Mouse (Mus musculus) gastrocnemius, postnatal 36 days (tissue): ENCODE data around the gene Prkag1. TPM values are rescaled to one million over a fixed set of nuclear protein-coding genes. Genes with fewer than 3 reads are reported as not detected.

Experiments
- DNase-seq, 2 experiments: peaks; one replicate each; pipeline ENCODE4 v3.0.0; 2022
- intact Hi-C: fragments of 180-260 bp; cut with DNase I; formaldehyde crosslinking; loops from one replicate; pipeline ENCODE4 v1.15.1; 2025
- long read RNA-seq, 2 experiments: library from polyadenylated mRNA; stranded (forward); transcript quantifications; one replicate each; pipeline ENCODE4 v2.0.0; 2021
- total RNA-seq, 2 experiments: library from RNA; stranded (reverse); gene quantifications; 2 replicates each; pipeline ENCODE4 v1.2.3; 2021

Gene Prkag1
- total RNA-seq = 10 to 100 TPM; 39.3 to 50.3 TPM
- long read RNA-seq, experiment 1, transcript Prkag1-201 (12 exons, 1,652 nt) = major isoform, 27 of 48 reads
- long read RNA-seq, experiment 1, partial matches to known transcripts = 5 of 48 reads
- long read RNA-seq, experiment 1, other reads (novel, unspliced or antisense) = 16 of 48 reads
- long read RNA-seq, experiment 2, transcript Prkag1-201 (12 exons, 1,652 nt) = major isoform, 38 of 70 reads
- long read RNA-seq, experiment 2, partial matches to known transcripts = 5 of 70 reads
- long read RNA-seq, experiment 2, other reads (novel, unspliced or antisense) = 27 of 70 reads

- peak; percentile 93 to 96 for DNase-seq
- intact Hi-C loops = loop anchor here (5.0 kb wide), 1 partner anchor 36 kb away; no protein-coding TSS in a partner anchor
Measured at GRCm38 (mm10) chr15:98830736-98831683, at the start of gene Prkag1. Prkag1 (minus strand) TSS chr15:98831521.

DNA sequence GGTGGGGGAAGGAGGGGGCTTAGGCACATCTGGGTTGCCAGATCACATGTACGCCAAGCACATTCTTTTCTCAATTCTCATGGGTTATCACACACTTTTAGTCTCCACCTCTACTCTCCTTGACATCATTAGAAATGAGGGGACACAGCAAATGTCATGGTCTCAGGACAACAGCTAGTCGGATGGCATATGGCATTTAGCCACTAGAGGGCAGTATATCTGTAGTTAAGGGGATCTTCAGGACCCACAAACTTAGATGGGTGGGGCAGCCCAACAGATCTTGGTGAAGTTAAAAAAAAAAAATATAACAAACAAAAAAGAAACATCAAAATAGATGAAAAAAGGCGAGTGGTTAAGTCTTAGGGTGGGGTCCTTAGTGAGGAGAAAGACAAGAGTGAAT is 46.0 kb upstream of the Prkag1 start:
- peak in 1 of 2 experiments; percentile 58 for DNase-seq
- intact Hi-C loops = loop anchor here (5.0 kb wide), 2 partner anchors 50 to 120 kb away; no protein-coding TSS in a partner anchor

GRCm38 (mm10) chr15:98871916-98872888 is 40.9 kb upstream of the Prkag1 start:
- intact Hi-C loops = no loop called here
- DNase-seq = peak; percentile 87 to 95

DNA sequence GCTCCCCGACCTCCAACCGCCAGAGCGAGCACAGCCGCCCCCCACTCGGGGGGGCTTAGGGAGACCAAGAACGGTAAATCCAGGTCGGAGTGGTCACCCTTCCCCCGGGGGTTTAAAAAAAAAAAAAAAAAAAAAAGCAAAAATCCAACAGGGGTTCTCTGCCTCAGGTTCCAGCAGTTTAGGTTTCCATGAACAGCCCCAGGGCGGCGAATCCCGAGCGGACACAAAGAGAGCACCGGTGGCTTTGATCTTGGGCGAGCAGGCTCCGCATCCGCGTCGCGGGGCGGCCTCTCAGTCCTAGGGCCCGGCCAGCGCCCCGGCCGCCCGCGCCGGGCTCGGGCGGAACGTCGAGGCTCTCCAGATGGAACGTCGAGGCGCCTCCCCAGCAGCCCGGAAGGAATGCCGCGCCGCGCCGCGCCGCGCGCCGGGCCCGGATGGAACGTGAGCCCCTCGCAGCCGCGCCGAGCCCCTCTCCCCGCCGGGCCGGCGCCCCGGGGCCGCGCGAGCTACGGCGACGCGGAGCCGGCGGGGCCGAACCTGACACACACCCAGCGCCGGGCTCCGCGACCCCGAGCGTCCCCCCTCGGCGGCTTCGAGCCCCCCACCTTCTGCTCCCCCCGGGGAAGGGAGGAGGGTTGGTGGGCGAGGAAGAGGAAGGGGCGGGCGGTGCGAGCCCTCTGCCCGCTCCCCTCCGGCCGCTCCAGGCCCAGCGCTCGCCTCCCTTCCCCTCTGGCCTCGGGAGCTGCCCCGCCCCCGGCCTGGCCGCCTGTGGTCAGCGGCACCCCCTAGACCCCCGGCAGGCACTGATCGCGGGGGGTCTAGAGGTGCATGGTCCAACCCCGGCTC is 40.0 kb upstream of the Prkag1 start, which contains the start of gene Kmt2d:
TSS of gene Kmt2d (minus strand) at position 135 of the 846 bp plus-strand sequence.
- intact Hi-C loops = no loop called here
- no peak for DNase-seq

DNA sequence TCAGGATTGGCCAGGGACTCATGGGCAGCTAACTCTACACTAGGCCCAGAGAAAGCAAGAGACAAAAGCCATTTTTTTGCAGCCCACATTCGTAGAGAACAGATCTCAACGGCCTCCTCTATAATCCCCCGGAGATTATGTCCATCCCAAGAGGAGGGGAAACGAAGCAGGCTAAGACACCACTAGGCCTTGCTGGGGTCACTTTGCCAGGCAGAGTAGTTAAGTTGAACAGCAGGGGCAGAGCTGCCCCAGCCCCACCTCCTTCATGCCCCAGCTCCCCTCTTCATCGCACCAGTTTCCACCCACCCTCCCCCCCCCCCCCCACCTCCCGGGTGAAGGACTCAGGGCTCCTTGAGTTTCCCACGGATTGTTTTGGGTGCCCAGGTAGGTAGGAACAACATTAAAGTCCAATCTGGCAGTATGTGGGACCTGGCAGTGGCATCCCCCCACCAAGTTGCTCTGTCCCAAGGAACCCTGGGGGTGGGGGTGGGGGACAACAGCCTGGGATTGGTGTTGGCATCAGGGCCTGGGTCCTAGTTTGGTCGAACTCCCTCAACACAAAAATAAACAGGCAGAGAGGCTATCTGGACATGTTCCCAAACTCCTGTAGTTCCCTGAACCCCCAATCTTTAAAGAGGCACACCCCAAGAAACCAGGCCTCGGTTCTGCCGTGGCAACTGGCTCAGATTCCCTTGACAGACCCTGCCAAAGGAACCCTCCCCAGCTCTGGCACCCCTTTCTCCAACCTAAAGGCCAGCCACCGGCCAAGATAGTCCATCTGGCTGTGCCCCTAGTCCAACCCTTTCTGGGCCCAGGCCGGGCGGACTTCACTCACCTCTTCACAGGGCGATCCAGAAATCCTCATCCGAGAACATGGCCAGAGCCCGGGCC is 39.1 kb upstream of the Prkag1 start:
- DNase-seq = peak; percentile 53 to 58
- intact Hi-C loops = no loop called here

DNA sequence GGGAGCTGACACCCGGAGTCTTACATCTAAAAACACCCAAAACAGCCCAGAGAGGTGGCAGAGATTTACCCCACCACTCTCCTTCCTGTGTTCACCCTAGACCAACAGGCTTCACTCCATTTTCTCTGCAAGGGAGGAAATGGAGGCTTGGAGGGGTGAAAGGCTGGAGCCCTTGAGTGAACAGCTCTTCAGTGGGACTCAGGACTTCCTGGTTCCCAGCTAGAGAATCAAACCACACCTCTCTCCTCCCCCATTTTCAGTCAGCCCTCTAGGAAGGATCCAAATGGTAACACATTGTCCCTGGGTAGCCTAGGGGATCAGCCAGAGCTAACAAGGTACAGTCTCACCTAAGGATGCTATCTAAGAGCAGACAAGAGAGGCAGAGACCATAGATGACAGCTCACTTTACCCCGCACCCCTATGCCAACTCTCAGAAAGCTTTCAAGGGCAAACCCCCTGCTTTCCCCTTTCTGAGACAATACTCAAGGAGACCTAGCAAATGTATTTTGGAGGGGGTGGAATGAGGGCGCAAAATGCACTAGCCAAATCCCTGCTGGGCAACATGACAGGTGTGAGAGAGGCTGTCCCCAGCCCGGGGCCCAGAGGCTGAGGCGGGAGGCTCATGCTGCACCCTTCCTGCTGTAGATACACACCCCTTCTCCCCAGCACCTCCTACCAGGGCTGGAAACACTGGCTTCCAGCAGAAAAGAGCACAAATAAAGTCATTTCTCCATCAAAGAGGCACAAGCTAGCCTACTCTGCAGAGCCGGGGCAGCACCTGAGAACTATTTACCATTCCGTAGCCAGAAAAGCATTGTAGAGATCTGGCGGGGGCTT is 38.2 kb upstream of the Prkag1 start:
- no peak for DNase-seq
- intact Hi-C loops = loop anchor here (5.0 kb wide), 1 partner anchor 37 kb away; the partner anchor contains the start of gene Prkag1

GRCm38 (mm10) chr15:98868346-98869063 is 37.2 kb upstream of the Prkag1 start:
- no peak for DNase-seq
- intact Hi-C loops = loop anchor here (5.0 kb wide), 1 partner anchor 36 kb away; the partner anchor contains the start of gene Prkag1

DNA sequence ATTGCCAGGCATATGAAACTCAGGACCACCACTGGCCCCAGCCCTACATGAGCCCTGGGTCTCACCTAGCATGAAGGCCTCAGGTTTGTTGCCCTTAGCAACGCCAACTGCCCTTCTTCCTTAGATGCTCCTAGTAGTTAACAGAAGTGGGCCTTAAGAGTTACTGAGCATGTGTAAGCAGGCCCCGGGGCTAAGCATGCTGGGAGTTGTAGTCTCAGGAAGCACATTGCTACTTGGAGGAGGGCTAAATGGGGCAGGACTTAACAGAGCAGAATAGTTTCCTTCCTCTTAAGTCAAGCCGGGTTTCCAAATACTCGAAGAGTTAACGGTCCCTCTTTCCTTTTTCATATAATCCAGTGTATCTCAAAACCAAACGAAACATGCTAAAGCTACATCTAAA is 36.0 kb upstream of the Prkag1 start:
- intact Hi-C loops = loop anchor here (5.0 kb wide), 1 partner anchor 35 kb away; the partner anchor contains the start of gene Prkag1
- no peak for DNase-seq

DNA sequence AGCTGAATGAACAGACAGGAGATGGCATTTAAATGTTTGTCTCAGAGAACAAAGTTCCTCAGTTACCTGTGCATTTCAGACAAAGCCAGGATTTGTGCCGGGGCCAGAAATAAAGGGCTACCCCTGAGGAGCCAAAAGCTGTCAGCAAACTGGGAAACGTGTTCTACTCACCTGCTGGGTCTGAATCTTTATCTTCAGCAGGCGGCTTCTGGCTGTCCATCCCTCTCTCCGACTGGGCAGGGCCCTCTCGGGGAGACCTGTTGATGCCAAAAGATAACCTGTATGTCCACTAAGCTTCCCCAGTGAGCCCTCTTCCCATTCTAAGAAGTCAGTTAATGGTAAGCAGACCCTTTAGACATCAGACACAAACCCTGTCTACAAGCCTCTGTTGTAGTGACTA is 35.2 kb upstream of the Prkag1 start:
- intact Hi-C loops = loop anchor here (5.0 kb wide), 1 partner anchor 34 kb away; the partner anchor contains the start of gene Prkag1
- no peak for DNase-seq

DNA sequence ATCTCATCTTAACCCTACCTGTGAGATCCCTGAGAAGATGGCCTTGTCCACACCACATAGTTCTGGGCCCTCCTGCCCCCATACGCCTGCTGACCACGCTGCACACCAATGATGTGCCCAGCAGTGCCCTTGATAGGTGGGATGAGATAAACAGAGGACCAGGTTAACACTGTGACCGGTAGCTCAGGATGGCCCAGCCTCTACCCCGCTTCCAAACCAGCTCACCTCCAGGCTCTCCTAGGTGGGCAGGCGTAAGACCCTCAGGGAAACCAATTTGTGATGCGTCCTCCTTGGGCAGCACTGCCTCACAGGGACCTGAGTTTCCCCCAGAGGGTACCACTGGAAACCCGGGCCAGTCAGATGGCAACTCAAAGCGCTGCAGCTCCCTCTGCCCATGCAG is 34.5 kb upstream of the Prkag1 start:
- intact Hi-C loops = loop anchor here (5.0 kb wide), 1 partner anchor 33 kb away; the partner anchor contains the start of gene Prkag1
- no peak for DNase-seq

DNA sequence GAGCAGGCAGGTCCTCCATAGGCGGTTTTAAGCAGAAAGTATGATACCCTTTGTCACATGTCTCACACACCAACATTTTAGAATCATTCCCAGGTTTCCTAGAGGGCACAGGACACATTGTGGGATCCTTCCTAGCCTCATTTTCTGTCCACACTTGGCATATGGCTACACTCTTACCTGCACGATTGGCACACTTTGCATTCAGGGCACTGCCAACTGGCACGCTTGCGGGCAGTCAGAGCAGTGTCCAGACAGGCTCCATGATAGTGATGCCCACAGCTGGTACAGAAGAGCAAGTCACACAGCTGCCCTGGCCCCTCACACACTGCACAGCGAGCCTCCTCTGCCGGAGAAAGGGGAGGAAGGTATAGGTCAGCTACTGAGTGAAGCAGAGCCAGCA is 33.6 kb upstream of the Prkag1 start:
- DNase-seq = no peak
- intact Hi-C loops = loop anchor here (5.0 kb wide), 1 partner anchor 33 kb away; the partner anchor contains the start of gene Prkag1

- no peak for DNase-seq
- intact Hi-C loops = no loop called here
Measured at GRCm38 (mm10) chr15:98863451-98863958, 32.2 kb upstream of the Prkag1 start.

DNA sequence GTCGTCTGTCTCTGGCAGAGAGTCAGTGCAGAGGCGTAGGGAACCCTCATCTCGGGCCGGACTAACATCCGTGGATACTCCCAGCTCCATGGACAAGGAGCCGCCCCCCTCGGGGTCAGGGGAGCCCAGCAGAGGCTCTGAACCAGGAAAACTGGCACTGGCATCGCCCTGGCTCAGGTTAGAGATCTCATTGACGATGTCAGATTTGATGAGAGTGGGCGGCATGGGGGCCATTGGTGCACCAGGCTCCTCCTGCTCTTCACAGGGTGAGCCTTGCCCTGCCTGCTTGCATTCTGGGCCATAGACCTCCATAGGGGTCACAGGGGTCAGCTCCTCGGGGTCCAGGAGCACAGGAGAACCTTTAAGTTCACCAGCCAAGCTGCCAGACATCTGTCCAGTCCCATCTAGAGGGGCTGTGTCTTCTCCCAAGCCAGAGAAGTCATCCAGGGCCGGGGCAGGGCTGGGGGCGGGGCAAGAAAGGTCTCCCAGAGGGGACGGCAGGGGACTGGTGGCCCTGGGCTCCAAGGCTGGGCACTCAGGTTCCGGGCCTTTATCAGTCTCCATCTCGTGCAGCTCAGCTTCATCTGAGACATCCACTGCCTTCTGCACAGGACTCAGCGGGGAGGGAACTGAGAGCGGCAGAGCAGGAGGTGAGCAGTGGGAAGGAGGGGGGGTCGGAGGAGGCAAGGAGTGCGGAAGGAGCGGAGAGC is 30.5 kb upstream of the Prkag1 start:
- intact Hi-C loops = no loop called here
- no peak for DNase-seq

- intact Hi-C loops = no loop called here
Measured at GRCm38 (mm10) chr15:98860921-98861320, 29.6 kb upstream of the Prkag1 start.

GRCm38 (mm10) chr15:98859319-98860043 is 28.2 kb upstream of the Prkag1 start:
- intact Hi-C loops = no loop called here
- DNase-seq = no peak

More at GRCm38 (mm10) chr15:98860921-98861320, 29.6 kb upstream of the Prkag1 start:
- no peak for DNase-seq
